Mouse (Mus musculus) testis, adult 2 months (tissue): Measurements from ENCODE around the gene Slmap.

Experiments
- CTCF ChIP-seq: fragments of 200-500 bp; IDR thresholded peaks from 2 replicates; pipeline ENCODE4 v1.5.1; 2012; ENCODE audit warnings: low read depth, mild to moderate bottlenecking, inconsistent platforms, low read length, moderate library complexity; ENCODE audit not compliant: control insufficient read depth, insufficient read depth, insufficient replicate concordance
- POLR2A ChIP-seq: fragments of 200-500 bp; IDR thresholded peaks from 2 replicates; pipeline ENCODE4 v1.6.1; 2012; ENCODE audit warnings: low read depth, mild to moderate bottlenecking, inconsistent platforms, low read length, moderate library complexity; ENCODE audit not compliant: control insufficient read depth

DNA sequence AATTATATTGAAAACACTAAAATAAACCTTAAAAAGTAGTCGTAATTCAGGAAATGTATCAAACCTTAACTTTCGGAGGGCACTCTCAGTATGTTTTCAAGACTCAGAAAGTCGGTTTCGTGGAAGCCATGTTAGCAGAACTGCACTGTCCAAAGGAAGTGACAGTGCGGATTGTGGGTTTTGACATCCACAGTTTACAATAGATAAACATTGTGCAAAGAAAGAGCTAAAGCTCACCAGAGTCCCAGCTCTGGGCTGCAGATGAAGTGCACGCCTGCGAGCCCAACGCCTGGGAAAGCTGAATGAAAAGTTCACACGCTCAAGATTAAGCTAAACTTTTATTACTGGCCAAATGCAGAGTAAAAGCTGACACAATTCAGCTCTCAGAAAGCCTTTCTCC is 18.9 kb downstream of the Slmap start:
- no peak for TF ChIP-seq POLR2A
- no peak for TF ChIP-seq CTCF
